Mouse (Mus musculus): ENCODE results near the gene Olfr146.

Olfr146 gene

DNA sequence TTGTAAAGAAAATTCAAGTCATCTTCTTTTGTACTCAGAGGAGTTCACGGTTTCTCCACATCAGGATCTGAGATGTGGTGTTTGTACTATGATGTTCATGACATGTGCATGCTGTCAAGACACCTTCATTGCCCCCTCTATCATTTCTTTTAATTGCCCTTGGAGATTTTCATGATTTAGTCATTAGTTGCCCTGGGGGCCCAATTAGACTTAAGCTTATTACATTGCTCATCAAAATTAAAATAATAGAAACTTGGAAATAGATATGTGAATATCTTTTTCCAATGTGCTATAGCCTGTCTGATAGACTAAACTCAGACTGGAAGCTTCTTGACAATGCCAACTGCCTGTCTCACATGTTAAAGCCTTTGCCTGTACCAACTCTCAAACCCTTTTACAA lies at the start of gene Olfr146:
TSS of gene Olfr146 (minus strand) at position 101 of the 400 bp plus-strand sequence.
- DNase-seq, result no peak

DNA sequence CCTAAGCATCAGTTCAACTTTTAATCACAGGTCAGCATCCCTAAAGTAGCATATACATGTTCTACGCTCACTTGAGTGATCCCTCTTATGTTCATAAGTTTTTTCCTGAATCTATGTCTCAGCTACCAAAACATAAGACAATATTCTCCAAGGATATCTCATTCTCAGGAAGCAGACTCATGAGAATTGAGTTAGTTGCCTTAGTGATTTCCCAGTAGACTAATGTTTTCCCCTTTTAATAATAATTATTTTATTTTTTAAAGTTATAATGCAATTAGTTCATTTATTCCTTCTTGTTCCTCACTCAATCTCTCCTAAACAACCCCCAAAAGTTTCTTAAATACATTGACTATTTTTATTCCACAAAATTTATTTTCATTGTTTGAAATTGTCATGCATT lies 41.7 kb upstream of the Olfr146 start, which contains the start of gene Olfr937:
TSS of gene Olfr937 (minus strand) at position 101 of the 400 bp plus-strand sequence.
- DNase-seq, result no peak

DNA sequence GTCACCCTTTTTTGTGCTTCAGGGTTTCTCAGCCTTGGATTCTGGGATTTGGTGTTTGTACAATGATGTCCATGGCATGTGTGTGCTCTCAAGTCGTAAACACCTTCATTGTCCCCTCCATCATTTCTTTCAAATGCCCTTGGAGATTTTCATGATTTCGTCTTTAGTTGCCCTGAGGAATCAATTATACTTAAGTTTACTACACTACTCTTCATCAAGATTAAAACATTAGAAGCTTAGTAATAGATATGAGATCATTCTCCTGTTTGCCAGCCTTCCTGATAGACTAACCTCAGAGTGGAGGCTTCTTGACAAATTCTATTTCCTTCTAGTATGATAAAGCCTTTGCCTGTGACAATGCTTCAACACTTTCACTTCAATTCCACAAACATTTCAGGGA lies 23.6 kb downstream of the Olfr146 start, which contains the start of gene Olfr935:
TSS of gene Olfr935 (minus strand) at position 101 of the 400 bp plus-strand sequence.
- DNase-seq, result no peak

DNA sequence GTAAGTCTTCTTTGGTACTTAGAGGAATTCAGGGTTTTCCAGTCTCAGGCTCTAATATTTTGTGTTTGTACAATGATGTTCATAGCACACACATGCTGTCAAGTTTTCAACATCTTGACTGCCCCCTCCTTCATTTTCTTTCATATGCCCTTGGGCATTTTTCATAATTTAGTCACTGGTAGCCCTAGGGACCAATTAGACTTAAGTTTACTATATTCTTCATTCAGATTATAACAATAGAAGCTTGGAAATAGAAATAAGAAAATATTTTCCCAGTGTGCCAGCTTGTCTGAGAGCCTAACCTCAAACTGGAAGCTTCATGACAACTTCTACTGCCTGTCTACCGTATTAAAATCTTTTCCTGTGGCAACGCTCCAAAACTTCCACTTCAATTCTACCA lies 35.0 kb downstream of the Olfr146 start, which contains the start of gene Olfr934:
TSS of gene Olfr934 (minus strand) at position 101 of the 400 bp plus-strand sequence.
- no peak for DNase-seq

DNA sequence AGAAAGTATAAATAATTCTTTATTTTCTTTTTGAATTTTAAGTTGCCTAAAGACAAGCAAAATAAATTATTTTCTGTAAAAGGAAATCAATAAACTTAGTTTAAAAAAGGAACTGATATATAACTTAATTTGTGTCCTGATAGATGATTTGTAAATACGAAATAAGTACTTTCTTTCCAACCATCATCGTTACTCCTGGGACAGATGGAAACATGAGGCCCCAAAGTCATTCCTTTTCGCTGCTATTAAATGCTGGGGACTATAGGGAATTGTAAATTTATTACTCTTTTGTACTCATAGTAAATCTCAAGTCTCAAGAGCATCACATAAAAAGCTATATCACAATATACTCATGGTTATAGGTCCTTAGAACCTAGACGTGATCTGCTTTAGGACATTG lies 51.2 kb downstream of the Olfr146 start, which contains the start of gene Olfr933:
TSS of gene Olfr933 (plus strand) at position 301 of the 400 bp plus-strand sequence.
- no peak for DNase-seq
